Mouse (Mus musculus) adrenal gland, postnatal 4 days (tissue): ENCODE data around the gene Noxo1. TPM values are rescaled to one million over a fixed set of nuclear protein-coding genes. Genes with fewer than 3 reads are reported as not detected.

Source experiments
- DNase-seq, 2 experiments: peaks; one replicate each; pipeline ENCODE4 v3.0.0; 2021 to 2022; ENCODE audit warnings: low spot score in 2 of 2, mixed read lengths in 2 of 2
- total RNA-seq, 2 experiments: library from RNA; stranded (reverse); gene quantifications; 2 replicates each; pipeline ENCODE4 v1.2.3; 2021

Noxo1 gene
- total RNA-seq, 2 experiments from 2014 or later = 6.2 to 8.5 TPM

GRCm38 (mm10) chr17:24737135-24737810, 41.2 kb downstream of the Noxo1 start:
- DNase-seq = no peak

DNA sequence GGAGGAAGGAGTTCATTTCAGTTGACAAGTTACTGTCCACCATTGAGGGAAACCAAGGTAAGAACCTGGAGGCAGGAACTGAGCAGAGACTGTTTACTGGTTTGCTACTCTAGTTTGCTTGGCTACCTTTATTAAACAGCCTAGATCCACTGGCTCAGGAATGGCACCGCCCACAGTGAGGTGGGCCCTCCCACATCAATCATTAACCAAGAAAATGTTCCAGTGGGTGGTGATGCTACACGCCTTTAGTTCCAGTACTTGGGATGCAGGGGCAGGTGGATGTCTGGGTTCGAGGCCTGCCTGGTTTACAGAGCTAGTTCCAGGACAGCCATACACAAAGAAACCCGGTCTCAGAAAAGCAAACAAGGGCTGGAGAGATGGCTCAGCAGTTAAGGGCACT, 42.2 kb downstream of the Noxo1 start:
- DNase-seq = no peak

- DNase-seq = no peak
Measured at GRCm38 (mm10) chr17:24739926-24740325, 43.9 kb downstream of the Noxo1 start.

DNA sequence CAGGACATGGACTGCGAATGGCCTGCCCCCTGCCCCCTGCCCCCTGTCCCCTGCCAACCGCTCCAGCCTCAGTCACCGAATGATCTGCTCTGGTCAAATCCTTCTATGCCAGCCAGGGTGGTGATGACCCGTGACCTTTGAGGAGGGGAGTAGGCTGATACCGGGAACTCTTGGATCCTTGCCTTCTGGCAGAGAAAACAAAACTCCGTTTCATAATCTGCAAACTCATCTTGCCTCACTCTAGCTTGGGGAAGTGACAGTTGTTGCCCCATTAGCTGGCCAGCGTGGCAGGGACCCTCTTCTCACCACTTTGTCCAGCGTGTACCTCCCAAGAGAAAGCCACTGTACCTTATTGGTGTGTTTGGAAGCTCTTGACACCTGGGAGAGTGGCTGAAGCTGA, 46.3 kb downstream of the Noxo1 start:
- DNase-seq = no peak

- DNase-seq = no peak
Measured at GRCm38 (mm10) chr17:24743896-24744295, 47.9 kb downstream of the Noxo1 start.

GRCm38 (mm10) chr17:24744381-24744780, 48.3 kb downstream of the Noxo1 start:
- DNase-seq = no peak

GRCm38 (mm10) chr17:24745526-24746497, 49.8 kb downstream of the Noxo1 start:
- peak; percentile 57 to 71 for DNase-seq

DNA sequence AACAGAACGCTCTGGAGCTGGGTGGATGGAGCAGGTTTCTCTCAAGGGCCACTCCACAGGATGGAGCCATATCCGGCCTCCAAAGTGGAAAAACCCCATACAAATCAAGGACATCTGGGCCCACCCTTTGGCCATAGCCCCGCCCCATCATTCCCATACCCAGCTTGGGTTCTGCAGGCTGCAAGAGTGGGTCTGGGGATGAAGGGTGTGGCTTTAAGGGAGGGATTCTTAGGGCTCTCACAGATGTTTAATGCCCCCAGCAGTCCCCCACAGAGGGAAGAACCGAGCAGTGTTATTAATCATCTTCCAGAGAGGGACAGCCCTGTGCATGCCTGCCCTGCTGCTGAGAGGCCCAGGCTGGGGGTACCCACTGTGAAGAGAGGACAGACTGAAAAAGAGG, 51.0 kb downstream of the Noxo1 start:
- DNase-seq = no peak

Other genes starting within 250 kb of the Noxo1 start
- 10 to 100 TPM; 31.8 to 35.1 TPM for gene E4f1, start 225.9 kb upstream of the Noxo1 start, total RNA-seq
- 10 to 100 TPM; 44.6 to 46.4 TPM for gene Pgp, start 225.8 kb upstream of the Noxo1 start, total RNA-seq
- gene Bricd5, start 222.3 kb upstream of the Noxo1 start, total RNA-seq = under 1 TPM; 0.50 to 0.93 TPM
- 10 to 100 TPM; 28.0 to 30.0 TPM for gene Mlst8, start 217.2 kb upstream of the Noxo1 start, total RNA-seq
- 10 to 100 TPM; 62.4 to 65.2 TPM for gene Caskin1, start 207.6 kb upstream of the Noxo1 start, total RNA-seq
- 100 to 1,000 TPM; 137 to 149 TPM for gene Traf7, start 168.3 kb upstream of the Noxo1 start, total RNA-seq
- 1 to 10 TPM; 1.1 to 1.9 TPM for gene Rab26, start 162.0 kb upstream of the Noxo1 start, total RNA-seq
- gene Pkd1, start 146.4 kb upstream of the Noxo1 start, total RNA-seq = 10 to 100 TPM; 67.8 to 70.9 TPM
- 100 to 1,000 TPM; 110 to 119 TPM for gene Tsc2, start 63.6 kb upstream of the Noxo1 start, total RNA-seq
- gene Nthl1, start 63.6 kb upstream of the Noxo1 start, total RNA-seq = 10 to 100 TPM; 13.3 to 13.8 TPM
- gene Slc9a3r2, start 45.9 kb upstream of the Noxo1 start, total RNA-seq = 10 to 100 TPM; 62.2 to 64.2 TPM
- not detected for gene Npw, start 37.8 kb upstream of the Noxo1 start, total RNA-seq
- gene Zfp598, start 26.5 kb upstream of the Noxo1 start, total RNA-seq = 10 to 100 TPM; 47.5 to 48.9 TPM
- 1 to 10 TPM; 6.1 to 9.4 TPM for gene Syngr3, start 6.3 kb upstream of the Noxo1 start, total RNA-seq
- 10 to 100 TPM; 28.4 to 28.8 TPM for gene Gfer, start 78 bp upstream of the Noxo1 start, total RNA-seq
- 10 to 100 TPM; 37.8 to 40.9 TPM for gene Tbl3, start 11.4 kb downstream of the Noxo1 start, total RNA-seq
- gene Rnf151, start 21.8 kb downstream of the Noxo1 start, total RNA-seq = not detected
- 100 to 1,000 TPM; 867 to 881 TPM for gene Rps2, start 21.9 kb downstream of the Noxo1 start, total RNA-seq
- gene Ndufb10, start 28.2 kb downstream of the Noxo1 start, total RNA-seq = 100 to 1,000 TPM; 210 to 213 TPM
- 1 to 10 TPM; 5.9 to 6.9 TPM for gene Rpl3l, start 31.6 kb downstream of the Noxo1 start, total RNA-seq
- gene Msrb1, start 40.4 kb downstream of the Noxo1 start, total RNA-seq = 10 to 100 TPM; 62.0 to 74.6 TPM
- gene Hs3st6, start 56.8 kb downstream of the Noxo1 start, total RNA-seq = 1 to 10 TPM; 3.2 to 4.2 TPM
- gene Meiob, start 108.1 kb downstream of the Noxo1 start, total RNA-seq = 1 to 10 TPM in 1 of 2 experiments, under 1 TPM in 1; 0.64 to 1.3 TPM
- 10 to 100 TPM; 67.0 to 77.5 TPM for gene Hagh, start 143.9 kb downstream of the Noxo1 start, total RNA-seq
- gene Fahd1, start 154.1 kb downstream of the Noxo1 start, total RNA-seq = 10 to 100 TPM; 28.9 to 30.5 TPM
- gene Igfals, start 169.8 kb downstream of the Noxo1 start, total RNA-seq = 1 to 10 TPM; 2.0 to 7.4 TPM
- 10 to 100 TPM; 51.9 to 55.3 TPM for gene Nubp2, start 190.1 kb downstream of the Noxo1 start, total RNA-seq
- 10 to 100 TPM; 35.5 to 37.8 TPM for gene Spsb3, start 190.4 kb downstream of the Noxo1 start, total RNA-seq
- 10 to 100 TPM; 63.5 to 66.9 TPM for gene Eme2, start 198.9 kb downstream of the Noxo1 start, total RNA-seq
- 100 to 1,000 TPM; 135 to 137 TPM for gene Mrps34, start 198.9 kb downstream of the Noxo1 start, total RNA-seq
- gene Nme3, start 200.3 kb downstream of the Noxo1 start, total RNA-seq = 10 to 100 TPM; 73.7 to 76.7 TPM
- 100 to 1,000 TPM; 150 to 153 TPM for gene Mapk8ip3, start 240.7 kb downstream of the Noxo1 start, total RNA-seq